11 mouse cellular contexts compared by ENCODE assay signal in the genomic region with DNA sequence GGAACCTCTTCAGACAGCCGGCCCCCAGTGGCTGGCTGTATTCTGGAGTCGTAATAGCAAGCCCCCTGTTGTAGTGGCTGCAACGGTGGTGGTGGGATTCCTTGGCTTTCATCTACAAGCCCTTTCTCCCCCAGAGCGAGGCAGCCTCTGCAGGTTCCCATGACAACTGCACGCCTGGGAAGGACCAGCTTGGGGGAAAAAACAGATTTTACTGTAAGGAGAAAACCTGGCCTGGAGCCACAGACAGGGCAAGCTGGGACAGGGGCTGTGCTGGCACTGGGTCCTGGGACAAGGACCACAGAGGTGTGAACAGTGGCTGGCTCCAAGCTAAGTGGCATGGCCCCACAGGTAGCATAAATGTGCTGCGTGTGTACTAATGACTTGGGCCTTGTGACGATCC. TPM values are rescaled to one million over a fixed set of nuclear protein-coding genes. Genes with fewer than 3 reads are reported as not detected.
A peak's percentile ranks its signal among the peaks of the same experiment; 100 is the strongest.
DNase-seq lines count a peak whose midpoint lies in the region; ATAC-seq lines count a peak whose summit lies in the region.
"Had no signal": no experiment of that assay in that cellular context is flagged by ENCODE, and none has a peak within 500 bp of the region (broad histone marks: within the 10 kb centered on the region; RNA-seq: fewer than 3 reads in every experiment).

No protein-coding gene starts in this region.

- H3K4me2 ChIP-seq in forebrain, embryonic 16.5 days (ENCODE audit: low read length) = peak overlapping the region; percentile 8
- peak overlapping the region; percentile 50 for H3K4me2 ChIP-seq in limb, embryonic 12.5 days

- peak overlapping the region; percentile 63 for H3K27ac ChIP-seq in forebrain, embryonic 16.5 days (ENCODE audit: low read length)
- peak overlapping the region; percentile 74 for H3K27ac ChIP-seq in limb, embryonic 12.5 days

- peaks cover 46% of the 10 kb centered on the region for H3K4me1 ChIP-seq in forebrain, embryonic 16.5 days (replicated peaks; ENCODE audit: control insufficient read depth, insufficient read depth, low read length)
- peaks cover 41% of the 10 kb centered on the region for H3K4me1 ChIP-seq in limb, embryonic 12.5 days (replicated peaks)

- ATAC-seq in forebrain, embryonic 16.5 days = peak; percentile 68
- ATAC-seq in limb, embryonic 12.5 days (ENCODE audit: insufficient number of reproducible peaks, insufficient read depth, low FRiP score, low TSS enrichment, low read depth) = peak; percentile 40; the same call in 1 of the 2 replicates
- ATAC-seq: lung, postnatal 0 days had no signal

- no peaks in the 10 kb centered on the region for H3K36me3 ChIP-seq in forebrain, embryonic 16.5 days (ENCODE audit: control insufficient read depth, insufficient read depth)
- H3K36me3 ChIP-seq in limb, embryonic 12.5 days = no peaks in the 10 kb centered on the region

- H3K27me3 ChIP-seq in forebrain, embryonic 16.5 days (replicated peaks; ENCODE audit: control insufficient read depth, insufficient read depth, low read length) = no peaks in the 10 kb centered on the region
- 0 out of 2 replicates have a peak, but pooled peaks cover under 1% of the 10 kb centered on the region for H3K27me3 ChIP-seq in limb, embryonic 12.5 days

- no peak overlapping the region for H3K4me3 ChIP-seq in forebrain, embryonic 16.5 days (replicated peaks; ENCODE audit: low read length)
- H3K4me3 ChIP-seq in limb, embryonic 12.5 days (replicated peaks) = 0 out of 2 replicates have a peak overlapping the region, but pooled peaks have one; percentile 19
- H3K4me3 ChIP-seq: erythroblast, embryonic 14.5 days had no signal

- no peak overlapping the region for H3K9ac ChIP-seq in forebrain, embryonic 16.5 days (replicated peaks; ENCODE audit: low read depth, low read length)
- no peak overlapping the region; the same call in 1 of the 2 replicates for H3K9ac ChIP-seq in limb, embryonic 12.5 days (replicated peaks)

- WGBS in forebrain, embryonic 16.5 days = 6% methylated on average over 7 of the region's 7 CpGs
- 5% methylated on average over 7 of the region's 7 CpGs for WGBS in limb, embryonic 12.5 days

- H3K9me3 ChIP-seq in forebrain, embryonic 16.5 days (ENCODE audit: control insufficient read depth, low read length) = peaks cover 8% of the 10 kb centered on the region
- peaks cover 9% of the 10 kb centered on the region; the same call in 1 of the 2 replicates for H3K9me3 ChIP-seq in limb, embryonic 12.5 days

- intact Hi-C loops in gastrocnemius, postnatal 14 days (cut with DNase I; ENCODE audit: low total_unique reads) = no loop called here

- DNase-seq in layer of hippocampus, adult 11-12 months (ENCODE audit: low spot score) = peak; percentile 62
- no peak for DNase-seq in layer of hippocampus, adult 9-10 months (ENCODE audit: low spot score)
- DNase-seq in right cerebral cortex, postnatal 14 days = peak; percentile 82
- no peak for DNase-seq in adrenal gland, postnatal 4 days (ENCODE audit: low spot score in 2 of 2)
- no peak for DNase-seq in gastrocnemius, postnatal 14 days
- DNase-seq in heart, adult 9 months (ENCODE audit: low spot score in 2 of 2) = no peak

RNA-seq across cellular contexts. Expression of a gene that starts 13.3 kb away (rescaled TPM):
- 26.0 and 27.4 TPM in 2 replicates for polyA plus RNA-seq in forebrain, embryonic 16.5 days (2015; fragmentation: Nextera tagmentation; extraction: Ambion mirVana)
- 7.3 and 8.2 TPM in 2 replicates for polyA plus RNA-seq in limb, embryonic 12.5 days (2016; fragmentation: Nextera tagmentation; extraction: Ambion mirVana)
- 10 to 100 TPM; 18.5 to 19.9 TPM for total RNA-seq in adrenal gland, postnatal 4 days (2021)
- 10 to 100 TPM; 21.8 to 29.9 TPM for total RNA-seq in gastrocnemius, postnatal 14 days (2021)

RNA-seq across cellular contexts. Expression of a gene that starts 32.3 kb away (rescaled TPM):
- 8.0 and 8.4 TPM in 2 replicates for polyA plus RNA-seq in forebrain, embryonic 16.5 days (2015; fragmentation: Nextera tagmentation; extraction: Ambion mirVana)
- polyA plus RNA-seq in limb, embryonic 12.5 days (2016; fragmentation: Nextera tagmentation; extraction: Ambion mirVana) = 7.3 and 7.4 TPM in 2 replicates
- 10 to 100 TPM; 22.4 to 22.9 TPM for total RNA-seq in adrenal gland, postnatal 4 days (2021)
- 10 to 100 TPM; 12.9 to 15.0 TPM for total RNA-seq in gastrocnemius, postnatal 14 days (2021)
- polyA plus RNA-seq: erythroblast, embryonic 14.5 days had no signal

RNA-seq across cellular contexts. Expression of a gene that starts 45.0 kb away (rescaled TPM):
- polyA plus RNA-seq in forebrain, embryonic 16.5 days (2015; fragmentation: Nextera tagmentation; extraction: Ambion mirVana) = not detected in 2 replicates
- not detected in 2 replicates for polyA plus RNA-seq in limb, embryonic 12.5 days (2016; fragmentation: Nextera tagmentation; extraction: Ambion mirVana)
- total RNA-seq in adrenal gland, postnatal 4 days (2021) = 1 to 10 TPM in 1 of 2 experiments, under 1 TPM in 1; 0.73 to 1.2 TPM
- not detected for total RNA-seq in gastrocnemius, postnatal 14 days (2021)
- polyA plus RNA-seq: erythroblast, embryonic 14.5 days; lung, postnatal 0 days; spleen, adult 2 months had no signal

Comparison
In these comparisons a context has a peak if more than half of its experiments do, and no peak if none do; other contexts are left out.
1. DNase-seq: peak in layer of hippocampus, adult 11-12 months (single experiment) and right cerebral cortex, postnatal 14 days (single experiment); none in layer of hippocampus, adult 9-10 months (single experiment), adrenal gland, postnatal 4 days (0 of 2), gastrocnemius, postnatal 14 days (single experiment) and heart, adult 9 months (0 of 2).